Mouse (Mus musculus) cerebral cortex, adult 2 months (tissue): ENCODE measurements around the gene Scp2.

Experiments used
- WGBS: fragments of 180-500 bp; shearing (Covaris S2); methylation state at CpG from one replicate; pipeline ENCODE4 v1.1.7; 2018; 5-methylcytosine and 5-hydroxymethylcytosine counted together

Scp2 gene

GRCm38 (mm10) chr4:108058166-108058565 is 86.6 kb downstream of the Scp2 start:
- 32% methylated on average over 10 of the region's 10 CpGs for WGBS

DNA sequence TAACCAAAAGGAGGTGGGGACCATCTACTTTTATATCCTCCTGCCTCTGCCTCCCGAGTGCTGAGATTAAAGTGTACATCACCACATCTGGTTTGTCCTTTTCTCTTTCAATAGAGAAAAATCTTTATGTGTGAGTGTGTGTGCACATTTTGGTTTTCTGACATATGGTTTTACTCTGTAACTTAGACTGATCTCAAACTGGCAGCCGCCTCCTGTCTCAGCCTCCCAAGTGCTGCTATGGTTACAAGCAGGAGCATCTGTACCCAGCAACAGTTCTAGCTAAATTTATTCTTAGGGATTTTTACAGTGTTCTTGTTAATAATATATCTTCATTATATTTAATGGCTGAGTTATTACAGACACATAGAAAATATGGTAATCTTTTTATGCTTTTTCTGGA is 87.6 kb downstream of the Scp2 start:
- WGBS, result 48% methylated on average over 2 of the region's 2 CpGs

DNA sequence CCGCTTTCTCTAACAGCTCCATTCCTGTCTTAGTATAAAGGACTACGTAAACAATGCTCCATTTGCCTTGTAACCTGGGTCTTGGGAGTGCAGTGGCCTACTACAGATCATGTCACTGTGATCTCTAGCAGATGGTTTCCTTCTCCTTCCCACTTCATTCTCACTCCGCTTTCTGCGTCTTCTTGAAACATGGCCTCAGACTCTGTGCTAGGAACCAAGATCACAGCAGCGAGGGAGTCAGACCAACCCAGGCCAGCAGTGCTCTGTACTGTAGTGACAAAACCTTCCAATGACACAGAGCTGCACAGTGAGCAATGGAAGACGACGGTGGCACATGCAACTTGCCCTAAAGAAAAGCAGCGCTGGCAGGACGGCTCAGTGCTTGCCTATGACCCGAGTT is 88.9 kb downstream of the Scp2 start:
- 86% methylated on average over 10 of the region's 10 CpGs for WGBS

GRCm38 (mm10) chr4:108052673-108053072 is 92.1 kb downstream of the Scp2 start:
- WGBS, result 87% methylated on average over 8 of the region's 8 CpGs

- WGBS, result 53% methylated on average over 10 of the region's 10 CpGs
Observed at GRCm38 (mm10) chr4:108051687-108052274, 93.0 kb downstream of the Scp2 start.

- WGBS, result 68% methylated on average over 8 of the region's 8 CpGs
Observed at GRCm38 (mm10) chr4:108046136-108046535, 98.7 kb downstream of the Scp2 start.

- 84% methylated on average over 19 of the region's 19 CpGs for WGBS
Observed at GRCm38 (mm10) chr4:108045136-108046107, 99.4 kb downstream of the Scp2 start.

DNA sequence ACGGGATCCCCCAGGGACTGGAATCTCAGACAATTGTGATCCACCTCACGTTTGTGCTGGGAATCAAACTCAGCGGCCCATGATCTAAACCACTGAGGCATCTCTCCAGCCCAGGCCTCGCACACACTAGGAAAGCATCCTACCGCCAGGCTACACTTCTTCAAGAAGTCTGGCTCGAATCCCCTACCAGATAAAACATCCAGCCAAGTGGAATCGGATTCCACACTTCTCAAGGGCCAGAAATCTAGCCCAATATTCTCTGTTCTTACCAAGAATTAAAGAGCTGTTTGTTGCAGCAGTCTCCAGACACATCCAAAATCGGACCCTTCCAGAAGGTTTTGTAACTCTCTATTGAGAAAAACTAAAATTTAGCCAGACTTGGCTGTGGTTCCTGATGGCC is 107.8 kb downstream of the Scp2 start:
- 80% methylated on average over 8 of the region's 8 CpGs for WGBS

- 59% methylated on average over 8 of the region's 8 CpGs for WGBS
Observed at GRCm38 (mm10) chr4:108033041-108033764, 111.6 kb downstream of the Scp2 start.

GRCm38 (mm10) chr4:108032352-108032849 is 112.4 kb downstream of the Scp2 start:
- 55% methylated on average over 11 of the region's 11 CpGs for WGBS

DNA sequence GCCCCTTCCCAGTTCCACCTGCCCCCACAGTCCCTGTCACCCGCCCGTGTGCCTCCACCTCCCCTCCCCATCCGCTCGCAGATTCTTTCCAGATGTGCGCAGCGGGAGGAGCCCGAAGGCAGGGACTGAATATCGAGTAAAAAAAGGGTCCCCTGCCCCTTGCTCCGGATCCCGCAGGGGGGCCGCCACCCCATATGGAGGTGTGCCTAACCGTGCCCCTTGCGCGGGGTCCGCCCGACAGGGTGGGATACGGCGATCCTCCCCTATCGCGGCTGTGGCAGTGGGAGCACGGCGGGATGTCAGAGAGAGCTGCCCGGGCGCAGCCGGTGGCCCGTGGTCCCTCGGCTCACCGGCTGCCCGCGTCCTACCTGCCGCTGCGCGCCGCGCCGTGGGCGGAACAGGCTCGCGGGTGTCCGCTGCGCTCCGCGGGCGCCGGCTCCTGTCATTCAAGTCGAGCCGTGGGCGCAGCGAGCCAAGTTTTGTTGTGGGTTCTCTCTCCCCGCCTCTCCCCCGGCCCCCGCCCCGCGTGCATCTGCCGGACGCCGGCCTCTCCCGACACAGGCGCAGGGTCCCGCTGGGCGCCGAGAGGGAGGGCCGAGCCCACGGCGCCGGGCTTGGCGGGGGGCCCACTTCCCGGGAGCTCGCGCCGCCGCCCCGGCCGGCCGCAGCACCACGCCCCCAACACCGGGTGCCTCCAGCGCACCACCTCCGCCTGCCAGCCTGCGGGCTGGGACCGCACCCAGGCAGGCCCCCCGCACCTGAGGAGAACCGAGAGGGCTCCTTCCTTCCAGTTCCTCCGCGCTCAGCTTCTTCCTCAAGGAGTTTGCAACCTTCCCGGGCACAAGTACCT is 113.1 kb downstream of the Scp2 start:
- WGBS, result 2% methylated on average over 85 of the region's 86 CpGs

DNA sequence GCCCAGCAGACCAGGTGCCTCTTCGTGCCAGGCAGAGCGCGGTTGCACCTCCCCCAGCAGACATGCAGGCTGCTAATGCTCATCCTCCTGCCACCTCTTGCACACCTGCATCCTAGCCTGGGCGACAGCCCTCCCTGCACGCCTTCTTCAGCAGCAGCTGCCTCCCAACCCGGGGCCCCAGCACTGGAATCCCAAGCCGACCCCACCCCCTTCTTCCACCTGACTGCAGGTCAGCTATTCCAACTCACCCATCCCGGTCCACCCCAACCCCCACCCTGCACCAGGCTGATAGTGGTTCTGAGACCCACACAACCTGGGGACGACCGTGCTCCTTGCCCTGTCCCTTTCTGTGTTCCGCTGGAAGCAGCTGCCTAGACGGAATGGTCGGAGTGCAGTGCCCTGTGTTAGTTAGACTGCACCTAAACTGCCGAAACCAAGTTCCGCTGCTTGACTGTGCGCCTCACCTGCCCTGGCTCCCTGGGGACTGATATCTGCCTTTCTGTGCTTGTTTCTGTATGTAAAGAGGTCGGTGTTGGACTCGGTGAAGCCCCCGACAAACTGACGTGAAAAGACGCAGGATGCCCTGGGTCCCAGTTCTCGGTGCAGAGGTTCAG is 113.8 kb downstream of the Scp2 start:
- WGBS, result 19% methylated on average over 22 of the region's 22 CpGs

DNA sequence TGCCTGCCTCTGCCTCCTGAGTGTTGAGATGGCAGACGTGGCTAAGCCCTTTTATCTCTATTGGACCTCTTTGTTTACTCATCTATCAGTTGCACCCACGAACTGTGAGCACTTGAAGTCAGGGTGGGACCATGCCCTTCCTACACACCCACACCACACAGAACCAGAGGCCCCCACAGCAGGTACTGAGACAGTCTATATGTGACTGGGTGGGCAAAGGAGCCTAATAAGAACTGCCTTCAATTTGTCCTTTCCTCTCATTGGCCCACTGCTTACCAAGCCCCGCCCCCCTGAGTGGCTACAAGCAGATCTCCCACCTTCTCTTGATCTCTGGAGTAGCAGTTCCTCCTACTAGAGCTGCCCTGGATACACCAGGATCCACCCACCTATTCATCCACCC is 118.6 kb downstream of the Scp2 start:
- WGBS, result 69% methylated on average over 3 of the region's 3 CpGs

- WGBS, result 46% methylated on average over 10 of the region's 10 CpGs
Observed at GRCm38 (mm10) chr4:108025269-108025668, 119.5 kb downstream of the Scp2 start.

- WGBS, result 88% methylated on average over 5 of the region's 5 CpGs
Observed at GRCm38 (mm10) chr4:108024641-108025040, 120.2 kb downstream of the Scp2 start.

GRCm38 (mm10) chr4:108023186-108023585 is 121.6 kb downstream of the Scp2 start:
- 88% methylated on average over 4 of the region's 4 CpGs for WGBS

GRCm38 (mm10) chr4:108020178-108020577 is 124.6 kb downstream of the Scp2 start:
- 83% methylated on average over 6 of the region's 6 CpGs for WGBS

GRCm38 (mm10) chr4:108018961-108019921 is 125.6 kb downstream of the Scp2 start:
- 51% methylated on average over 14 of the region's 14 CpGs for WGBS

DNA sequence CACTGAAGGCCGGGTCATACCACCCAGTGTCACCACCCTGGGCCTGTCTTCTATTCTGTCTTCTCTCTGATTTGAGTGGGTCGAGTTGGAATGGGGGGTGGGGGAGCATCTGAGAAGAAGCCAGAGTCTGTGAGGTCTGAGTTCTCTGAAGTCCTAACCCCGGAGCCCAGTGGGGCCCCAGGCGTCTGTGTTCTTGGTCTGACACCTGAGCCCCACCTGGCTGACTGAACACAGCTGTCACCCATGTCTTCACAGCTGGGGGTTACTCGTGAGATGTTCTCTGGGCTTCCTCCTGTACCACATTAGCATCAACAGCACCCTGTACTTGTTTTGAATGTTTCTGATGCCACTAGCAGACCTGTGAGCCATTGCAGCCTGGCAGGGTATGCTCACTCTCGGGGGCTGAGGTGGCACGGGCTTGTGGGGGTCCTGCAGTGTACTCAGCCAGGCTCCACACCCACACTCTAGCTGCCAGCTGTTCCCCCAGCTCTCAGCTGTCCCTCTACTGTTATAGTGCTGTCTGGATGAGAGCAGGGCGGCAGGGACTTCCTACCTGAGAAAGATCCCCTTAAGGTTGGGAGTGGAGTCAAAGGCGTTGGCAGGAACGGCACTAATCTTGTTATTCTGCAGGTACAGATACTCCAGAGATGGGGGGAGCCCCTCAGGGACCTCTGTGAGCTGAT is 126.4 kb downstream of the Scp2 start:
- 64% methylated on average over 10 of the region's 10 CpGs for WGBS
